Mouse (Mus musculus) lung, postnatal 4 days (tissue): ENCODE measurements at regions not wholly inside any gene's neighbourhood (a gene's known extent, or its start where the extent isn't known, plus 50 kb on each side); places are given as distances from the start of the nearest gene placed in this dataset.

ENCODE experiments used
- DNase-seq, 2 experiments: peaks; one replicate each; pipeline ENCODE4 v3.0.0; 2021

DNA sequence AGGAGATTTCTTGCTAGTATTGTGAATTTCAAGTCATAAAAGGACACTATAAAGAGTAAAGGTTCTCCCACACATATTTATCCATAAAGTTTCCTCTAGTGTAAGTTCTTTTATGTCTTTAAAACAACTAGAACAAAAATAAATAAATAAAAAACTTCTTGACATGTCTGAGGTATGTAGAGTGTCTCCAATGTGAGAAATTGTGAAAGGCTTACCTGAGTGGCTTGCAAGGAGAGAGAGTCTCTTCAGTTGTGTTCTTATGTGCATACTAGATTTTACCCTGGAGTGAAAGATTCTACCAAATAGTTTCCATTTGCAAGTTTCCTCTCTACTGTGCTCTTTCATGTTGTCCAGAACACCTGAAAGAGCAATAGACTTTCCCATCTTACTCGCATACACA, 276.8 kb downstream of the Ankrd50 start:
- no peak for DNase-seq

DNA sequence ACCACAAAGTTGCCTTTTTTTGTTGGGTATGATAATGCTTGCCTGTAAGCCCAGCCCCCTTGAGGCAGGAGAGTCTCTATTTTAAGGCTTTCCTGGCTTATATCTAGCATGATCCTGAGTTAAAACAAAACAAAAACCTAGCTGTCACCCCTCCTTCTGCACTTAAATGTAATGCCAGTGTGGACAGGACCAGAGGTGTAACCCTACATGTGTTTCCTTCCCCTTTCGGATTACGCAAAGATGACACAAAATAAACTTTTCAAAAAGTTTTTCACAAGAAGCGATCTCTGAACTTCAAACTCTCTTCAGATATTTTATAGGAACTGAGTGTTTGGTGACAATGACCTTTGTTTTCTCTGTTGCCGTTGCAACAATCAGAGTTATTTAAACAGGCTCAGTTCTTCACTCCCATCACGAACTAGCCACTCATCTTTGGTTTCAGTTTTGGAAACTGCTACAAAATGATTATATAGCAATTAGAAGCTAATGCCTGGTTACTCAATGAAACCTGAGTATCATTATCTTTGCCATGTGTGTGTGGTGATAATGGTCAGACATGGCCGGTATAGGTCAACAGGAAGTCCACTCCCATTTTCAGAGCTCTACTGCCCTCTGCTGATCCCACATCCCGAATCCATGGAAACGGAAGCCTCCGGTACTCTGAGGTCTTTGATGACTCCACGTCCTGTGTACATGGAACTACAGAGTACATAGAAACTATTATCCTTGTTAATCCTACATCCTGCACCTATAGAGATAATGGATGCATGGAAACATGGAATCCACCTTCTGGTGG, 282.6 kb downstream of the Ankrd50 start:
- peak; percentile 77 to 88 for DNase-seq

DNA sequence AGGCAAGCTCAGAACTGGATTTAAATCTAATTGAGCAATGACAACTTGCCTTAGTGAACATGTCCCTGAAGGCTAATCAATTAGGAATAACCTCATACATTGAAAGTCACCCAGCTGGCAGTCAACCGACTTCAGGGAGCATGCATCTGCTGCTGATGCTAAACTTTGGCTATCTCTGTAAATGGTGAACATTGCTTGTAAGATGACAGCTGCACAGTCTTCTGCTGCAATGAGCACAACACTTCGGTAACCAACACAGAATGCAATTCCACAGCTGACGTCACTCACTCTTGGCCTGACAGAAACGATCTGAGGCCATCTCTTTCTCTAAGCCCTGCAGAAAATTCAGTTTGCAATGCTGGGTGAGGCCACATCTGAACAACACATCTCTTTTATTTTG, 290.6 kb downstream of the Ankrd50 start:
- peak; percentile 44 to 61 for DNase-seq

DNA sequence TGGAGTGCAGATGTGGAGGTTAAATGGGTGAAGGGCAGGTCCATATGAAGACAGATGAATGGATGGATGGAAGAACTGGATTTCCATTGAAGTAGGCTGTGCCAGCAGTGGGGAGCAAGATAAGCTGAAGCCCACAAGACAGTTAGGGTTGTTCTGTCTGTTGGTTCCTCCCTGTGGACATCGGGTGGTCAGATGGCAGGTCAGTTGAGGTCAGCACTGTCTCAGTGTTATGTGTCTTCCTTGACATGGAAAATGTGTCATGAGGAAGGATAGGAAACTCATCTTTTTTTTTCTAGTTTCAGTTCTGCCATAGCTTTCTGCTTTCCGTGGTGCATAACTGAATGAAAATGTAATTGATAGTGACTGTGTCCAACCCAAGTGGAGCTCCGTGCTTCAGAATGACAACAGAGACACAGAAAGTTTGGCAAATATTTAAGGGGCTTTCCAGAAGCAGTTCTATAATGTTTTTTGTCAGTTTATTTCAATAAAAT, 297.2 kb downstream of the Ankrd50 start:
- no peak for DNase-seq

DNA sequence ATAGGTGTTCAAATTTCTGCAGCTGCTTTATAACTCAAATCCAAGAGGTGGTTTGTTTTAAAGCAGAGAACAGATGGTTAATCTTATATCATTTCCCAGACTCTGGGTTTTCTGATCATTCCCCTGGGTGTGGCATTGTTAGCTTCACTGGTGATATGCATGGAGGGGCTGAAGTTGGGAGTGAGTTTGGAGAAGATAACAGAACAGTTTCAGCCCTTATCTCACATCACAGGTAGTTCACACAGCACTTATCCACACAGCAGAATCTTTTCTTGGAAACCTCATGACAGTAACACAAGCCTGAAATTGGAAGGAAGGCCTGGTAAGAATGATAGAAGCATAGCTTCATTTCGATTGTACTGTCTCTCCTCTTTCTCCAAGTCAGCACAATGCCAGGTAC, 298.1 kb downstream of the Ankrd50 start:
- DNase-seq = no peak

DNA sequence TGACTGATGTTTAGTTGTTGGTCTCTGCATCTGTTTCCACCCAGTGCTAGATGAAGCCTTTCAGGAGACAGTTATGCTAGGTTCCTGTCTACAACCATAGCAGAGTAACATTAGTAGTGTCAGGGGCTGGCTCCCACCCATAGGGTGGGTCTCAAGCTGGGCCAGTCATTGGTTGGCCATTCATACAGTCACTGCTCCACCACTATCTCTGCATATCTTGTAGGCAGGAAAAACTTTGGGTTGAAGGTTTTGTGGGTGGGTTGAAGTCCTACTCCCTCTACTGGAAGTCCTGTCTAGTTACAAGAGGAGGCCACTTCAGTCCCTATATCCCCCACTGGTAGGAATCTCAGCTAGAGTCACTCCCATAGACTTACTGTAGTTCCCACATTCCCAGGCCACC, 306.3 kb downstream of the Ankrd50 start:
- no peak for DNase-seq

DNA sequence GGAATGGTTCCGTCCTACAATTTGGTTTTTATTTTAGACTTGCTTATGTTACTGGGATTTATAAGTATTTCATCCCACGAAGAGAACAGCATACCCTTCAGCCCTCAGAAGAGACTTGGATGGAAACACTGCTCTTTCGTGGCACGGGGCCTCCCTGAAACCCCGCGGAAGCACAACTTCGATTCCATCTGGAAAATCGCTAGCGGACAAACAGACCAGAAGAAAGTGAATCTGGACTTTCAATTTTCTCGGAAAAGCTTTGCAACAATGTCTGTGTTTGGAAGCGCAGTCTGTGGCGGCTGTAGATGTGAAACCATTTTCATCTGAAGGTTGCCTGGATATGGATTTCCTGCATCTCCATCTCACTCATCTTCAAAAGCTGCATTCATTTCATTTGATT, 308.7 kb downstream of the Ankrd50 start:
- no peak for DNase-seq

DNA sequence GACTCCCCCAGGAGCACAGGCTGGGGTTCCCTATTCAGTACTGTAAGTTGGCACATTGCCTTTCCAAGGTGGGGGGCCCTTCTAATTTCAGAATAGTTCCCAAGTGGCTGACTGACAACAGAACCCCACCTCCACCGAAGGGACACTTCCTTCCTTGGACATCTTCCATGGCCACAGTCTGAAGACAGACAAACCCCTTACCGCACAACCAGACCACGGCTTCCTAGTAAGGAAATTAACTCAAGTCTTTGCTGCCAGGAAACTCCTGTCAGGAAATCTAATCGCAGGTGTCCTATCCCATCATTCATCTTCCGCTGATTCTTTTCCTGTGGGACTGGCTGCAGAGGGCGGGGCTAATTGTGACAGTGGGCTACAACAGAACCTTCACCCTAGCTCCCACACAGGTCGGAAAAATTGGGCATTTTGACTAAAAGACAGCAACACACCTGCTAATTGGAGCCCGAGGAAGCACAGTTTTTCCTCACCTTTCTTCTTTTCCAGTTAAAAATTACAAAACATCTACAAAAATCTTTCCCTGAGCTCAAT, 309.8 kb downstream of the Ankrd50 start:
- no peak for DNase-seq

DNA sequence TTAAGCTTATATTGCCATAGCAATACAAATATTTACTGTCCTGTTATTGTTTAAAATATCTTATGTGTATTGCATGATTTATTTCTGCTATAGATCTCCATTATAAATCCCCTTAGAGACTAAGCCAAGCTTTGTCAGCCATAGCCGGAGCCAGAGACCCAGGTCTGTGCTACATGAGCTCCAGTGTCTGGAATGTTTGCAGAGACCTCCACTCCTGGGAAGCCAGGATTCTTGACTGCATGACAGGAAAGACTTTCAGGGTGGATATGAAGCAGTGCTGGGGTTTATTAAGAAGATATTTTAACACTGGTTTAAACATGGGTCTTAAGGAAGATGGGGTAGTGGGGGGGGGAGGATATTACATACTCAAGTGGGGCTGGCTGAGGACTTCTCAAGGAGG, 332.2 kb downstream of the Ankrd50 start:
- DNase-seq = no peak

DNA sequence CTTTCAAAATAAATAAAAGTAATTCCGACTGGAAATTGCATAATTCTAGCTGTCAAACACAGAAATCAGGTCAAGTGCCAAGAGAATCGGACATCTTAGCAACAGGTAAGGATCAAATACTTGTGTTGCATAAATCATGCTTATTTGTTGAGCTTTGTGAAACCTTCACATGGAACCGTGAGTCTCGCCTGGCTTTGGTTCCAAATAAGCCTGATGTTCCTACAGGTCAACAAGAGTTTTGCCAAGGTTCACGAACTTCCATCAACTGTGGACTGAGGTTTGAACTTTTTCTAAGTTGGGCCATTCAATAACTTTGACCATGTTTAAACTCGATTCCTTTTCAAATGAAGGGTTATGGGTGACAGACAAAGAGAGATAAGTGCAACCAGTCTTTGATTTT, 332.8 kb downstream of the Ankrd50 start:
- DNase-seq = no peak

DNA sequence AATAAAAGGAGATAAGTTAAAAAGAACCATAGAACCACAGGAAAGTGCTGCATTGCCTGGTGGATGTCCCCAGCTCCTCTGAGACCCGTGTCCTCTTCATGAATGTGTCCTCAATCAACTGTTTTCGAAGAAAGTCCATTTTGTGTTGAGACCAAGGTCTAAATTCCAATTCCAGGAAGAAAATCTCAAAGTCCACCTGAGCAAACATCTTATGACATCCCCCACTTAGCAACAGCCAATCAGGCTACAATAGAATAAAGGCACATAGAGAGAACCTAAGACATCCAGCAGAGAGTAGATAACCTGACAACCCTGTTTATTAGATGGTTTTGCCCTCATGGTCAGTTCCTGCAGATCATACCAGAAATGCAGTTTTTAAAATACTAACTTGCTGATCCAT, 338.0 kb downstream of the Ankrd50 start:
- DNase-seq = no peak

DNA sequence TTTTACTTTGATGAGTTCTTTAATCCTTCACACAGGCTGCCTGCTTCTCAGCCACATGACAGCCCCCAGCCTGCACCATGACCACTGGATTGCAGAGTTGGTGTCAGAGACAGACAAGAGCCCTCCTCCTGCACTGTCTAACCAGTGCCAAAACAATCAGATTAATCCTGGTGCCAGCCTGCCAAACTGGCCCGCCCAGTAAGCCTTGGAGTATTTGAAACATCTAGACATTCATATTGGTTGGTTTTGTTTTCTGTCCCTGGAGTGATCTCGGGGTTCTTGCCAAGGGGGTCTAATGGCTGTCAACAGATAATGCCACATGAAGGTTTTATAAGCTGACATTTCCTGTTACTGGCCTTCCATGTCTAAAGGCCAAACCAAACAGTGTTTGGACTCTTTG, 339.2 kb downstream of the Ankrd50 start:
- peak; percentile 49 to 81 for DNase-seq

DNA sequence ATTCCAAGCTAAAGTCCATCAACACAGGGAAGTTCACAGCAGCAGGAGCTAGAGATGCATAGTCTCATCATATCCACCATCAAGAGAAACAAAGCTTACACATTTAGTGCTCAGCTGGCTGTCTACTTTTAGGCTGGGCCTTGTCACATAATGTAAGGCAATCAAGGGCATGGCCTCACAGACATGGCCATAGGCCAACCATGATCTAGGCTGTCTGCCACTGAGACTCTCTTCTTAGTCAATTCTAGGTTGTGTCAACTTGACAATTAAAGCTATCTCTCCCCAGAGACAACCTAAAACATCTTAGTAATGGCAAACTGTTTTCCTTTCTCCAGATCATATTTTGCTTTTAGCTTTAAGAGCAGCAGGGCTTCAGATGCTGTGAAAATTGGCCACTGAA, 340.0 kb downstream of the Ankrd50 start:
- DNase-seq = peak in 1 of 2 experiments; percentile 42

DNA sequence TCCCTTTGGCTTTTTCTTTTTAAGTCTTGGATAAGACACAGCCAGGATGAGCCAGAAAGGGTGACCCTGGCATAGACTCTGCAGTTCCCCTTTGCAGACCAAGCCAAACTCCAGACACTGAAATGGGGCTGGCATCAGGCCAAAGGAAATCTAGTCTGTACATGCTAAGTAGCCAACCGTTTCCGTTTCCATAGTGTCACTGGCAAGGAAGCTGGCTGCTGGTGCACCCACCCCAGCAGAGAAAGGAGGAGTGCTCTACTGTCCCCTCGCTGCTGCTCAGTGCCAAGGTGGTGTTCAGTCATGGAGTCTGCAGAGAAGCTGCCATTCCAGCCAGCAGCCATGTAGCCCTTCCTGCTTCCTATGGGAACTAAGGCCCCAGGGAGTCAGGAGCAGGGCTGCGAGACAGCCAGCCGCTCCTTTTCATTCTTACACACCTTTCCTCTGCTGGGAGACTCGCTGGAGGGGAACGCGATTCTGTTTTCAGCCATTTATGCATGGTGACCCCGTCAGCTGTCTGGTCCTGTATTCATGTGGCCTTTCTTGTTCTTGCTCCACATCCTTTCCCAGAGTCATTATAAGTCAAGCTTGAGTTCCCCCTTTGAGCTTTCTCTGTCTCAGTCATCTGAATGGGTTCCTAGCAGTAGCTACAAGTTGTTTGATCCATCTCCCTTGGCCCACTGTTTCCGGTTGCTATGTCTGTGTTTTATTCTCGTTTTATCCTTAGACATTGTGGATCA, 341.3 kb downstream of the Ankrd50 start:
- DNase-seq = peak; percentile 84 to 86

DNA sequence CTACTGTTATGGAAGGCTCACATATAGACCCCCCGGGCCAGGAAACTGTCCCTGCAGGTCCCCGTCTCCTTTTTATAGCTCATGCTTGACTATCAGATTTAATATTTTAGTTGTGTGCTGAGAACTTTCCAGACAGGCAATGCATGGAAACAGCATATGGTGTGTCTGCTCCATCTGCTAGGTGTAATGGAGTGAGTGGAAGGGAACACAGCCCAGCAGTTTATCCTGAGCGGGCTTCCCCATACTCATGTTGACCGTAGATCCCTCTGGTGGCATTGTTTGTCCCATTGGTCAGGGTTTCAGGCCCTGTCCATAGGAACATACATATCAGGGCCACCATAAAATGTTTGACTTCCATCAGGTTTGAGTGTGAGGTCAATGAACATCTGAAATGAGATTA, 345.3 kb downstream of the Ankrd50 start:
- DNase-seq = no peak

DNA sequence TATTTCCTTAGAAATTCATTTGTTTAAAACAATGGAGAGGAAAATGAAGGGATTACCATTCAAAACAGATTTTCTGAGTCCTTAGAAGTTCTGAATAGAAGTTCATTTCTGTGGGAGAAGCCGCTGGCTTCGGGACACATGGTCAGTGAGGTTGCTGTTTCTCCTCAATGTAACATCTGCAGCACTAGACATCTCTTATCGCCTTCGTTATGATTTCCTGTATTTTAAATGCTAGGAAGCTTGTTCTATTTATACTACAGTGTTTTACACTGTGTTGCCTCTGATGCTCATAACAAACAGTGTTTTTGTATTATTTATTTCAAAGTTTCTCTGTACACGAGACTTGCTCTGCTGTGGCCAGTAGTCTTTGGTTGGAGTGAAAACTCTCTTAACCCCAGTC, 346.6 kb downstream of the Ankrd50 start:
- DNase-seq = no peak

DNA sequence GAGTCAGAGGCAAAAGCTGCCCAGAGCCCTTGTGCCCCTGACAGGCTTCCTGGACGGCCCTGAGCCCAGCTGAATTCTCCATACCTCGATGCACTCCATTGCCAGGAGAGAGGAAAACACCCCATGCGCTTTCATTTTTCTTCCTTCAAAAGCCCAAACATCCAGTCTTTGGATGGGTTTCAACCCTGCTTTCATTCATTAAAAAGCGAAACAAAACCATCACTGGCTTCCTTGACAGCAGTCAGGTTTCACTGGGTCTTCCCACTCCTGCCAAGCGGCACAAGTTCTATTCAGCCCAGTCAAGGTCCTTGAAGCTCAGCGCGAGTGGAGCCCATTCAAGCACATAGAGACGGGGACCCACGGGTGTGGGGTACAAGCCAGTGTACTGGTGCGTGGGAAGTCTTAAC, 348.8 kb downstream of the Ankrd50 start:
- DNase-seq = no peak

DNA sequence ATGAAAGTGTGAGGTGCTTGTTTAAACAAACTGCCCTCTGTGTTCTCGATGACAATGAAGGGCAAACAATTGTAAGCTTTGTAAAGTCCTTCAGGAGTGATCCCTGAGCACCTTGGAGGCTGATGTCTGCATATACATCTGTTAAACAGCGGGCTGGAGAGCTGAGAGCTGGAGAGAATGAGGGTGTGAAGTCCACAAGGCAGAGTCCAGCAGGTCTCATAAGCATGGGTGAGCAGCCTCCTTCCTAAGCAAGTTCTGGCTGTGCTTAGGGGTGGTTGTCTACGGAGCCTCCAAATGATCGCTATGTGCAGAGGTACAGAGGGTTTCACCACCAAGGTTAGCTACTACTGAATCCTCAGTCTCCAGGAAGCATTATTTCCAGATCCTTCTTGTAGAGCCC, 350.2 kb downstream of the Ankrd50 start:
- DNase-seq = no peak

DNA sequence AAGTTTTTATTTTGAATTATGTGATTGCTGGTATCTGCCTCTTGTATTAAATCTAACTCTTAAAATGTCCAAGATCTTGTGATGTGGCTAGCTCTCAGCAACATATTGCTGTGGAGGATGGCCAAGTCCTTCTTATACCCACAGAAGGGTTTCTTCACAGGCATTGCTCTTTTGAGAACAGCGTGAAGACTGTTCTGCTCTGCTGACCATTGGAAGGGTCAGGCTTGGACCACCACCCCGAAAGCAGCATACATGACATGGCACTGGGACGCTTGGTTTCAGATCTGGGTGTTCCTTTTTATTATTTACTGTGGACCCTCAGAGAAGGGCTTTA, 352.8 kb downstream of the Ankrd50 start:
- no peak for DNase-seq

DNA sequence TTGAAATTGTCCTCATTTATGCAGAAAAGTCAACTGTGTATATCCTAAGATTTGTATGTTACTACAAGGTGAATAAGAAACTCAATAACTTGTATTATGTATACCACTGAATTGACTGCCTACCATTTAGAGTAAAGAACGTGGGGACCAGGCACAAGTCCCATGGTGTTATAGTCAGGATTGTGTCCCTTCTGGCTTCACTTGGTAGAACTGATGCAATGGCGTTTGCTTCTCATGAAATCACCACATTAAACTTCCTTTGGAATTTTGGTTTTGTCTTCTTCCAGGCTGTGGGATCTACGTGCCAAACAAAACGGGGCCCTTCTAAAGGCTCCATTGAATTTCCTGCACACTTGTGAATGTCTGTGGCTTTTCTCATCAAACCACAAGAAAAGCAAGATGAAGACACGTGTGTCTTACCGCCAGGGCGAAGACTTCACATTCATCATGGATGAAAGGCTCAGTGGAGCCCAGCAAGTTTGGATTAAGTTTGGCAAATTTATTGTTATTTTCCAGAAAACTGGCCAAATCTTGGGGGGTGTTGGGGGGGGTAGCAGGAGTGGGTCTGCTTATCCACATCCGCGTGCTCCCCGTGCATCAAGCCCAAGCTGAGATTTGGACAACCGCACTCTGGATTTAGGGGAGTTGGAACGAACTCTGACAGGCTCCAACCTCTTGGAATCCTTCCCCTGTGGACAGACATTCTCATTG, 353.3 kb downstream of the Ankrd50 start:
- peak in 1 of 2 experiments; percentile 45 for DNase-seq

DNA sequence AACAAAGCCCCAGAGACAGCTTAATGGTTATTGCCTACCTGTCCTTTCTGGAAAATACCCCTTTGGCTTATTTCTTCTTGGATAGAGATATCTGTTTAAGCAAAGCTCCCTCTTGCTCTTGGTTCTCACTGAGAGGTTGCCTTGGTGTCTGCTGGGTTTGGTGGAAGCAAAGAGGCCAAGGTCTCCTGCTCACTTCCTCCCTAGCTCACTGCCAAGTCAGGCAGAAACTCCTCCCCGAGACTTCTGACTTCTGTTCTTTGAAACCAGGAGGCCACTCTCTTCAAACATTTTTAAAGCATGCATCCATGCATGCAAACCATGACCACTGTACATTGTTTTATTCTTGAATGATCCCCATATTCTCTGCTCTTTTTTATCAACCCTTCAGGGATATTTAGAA, 354.6 kb downstream of the Ankrd50 start:
- no peak for DNase-seq

DNA sequence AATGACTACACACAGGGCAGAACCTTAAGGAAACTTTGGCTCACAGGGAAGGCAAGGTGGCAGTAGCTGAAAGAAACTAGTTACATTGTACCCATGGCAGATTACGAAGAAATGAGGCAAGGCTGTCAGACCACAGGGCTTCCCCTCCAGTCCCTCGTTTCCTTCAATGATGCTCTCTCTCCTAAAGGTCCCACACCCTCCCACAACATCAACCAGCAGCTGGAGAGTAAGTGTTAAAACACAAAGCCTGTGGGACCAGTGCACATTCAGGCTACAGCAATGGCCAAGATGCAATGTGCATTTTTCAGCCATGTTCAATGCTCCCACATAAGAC, 355.5 kb downstream of the Ankrd50 start:
- DNase-seq = no peak

DNA sequence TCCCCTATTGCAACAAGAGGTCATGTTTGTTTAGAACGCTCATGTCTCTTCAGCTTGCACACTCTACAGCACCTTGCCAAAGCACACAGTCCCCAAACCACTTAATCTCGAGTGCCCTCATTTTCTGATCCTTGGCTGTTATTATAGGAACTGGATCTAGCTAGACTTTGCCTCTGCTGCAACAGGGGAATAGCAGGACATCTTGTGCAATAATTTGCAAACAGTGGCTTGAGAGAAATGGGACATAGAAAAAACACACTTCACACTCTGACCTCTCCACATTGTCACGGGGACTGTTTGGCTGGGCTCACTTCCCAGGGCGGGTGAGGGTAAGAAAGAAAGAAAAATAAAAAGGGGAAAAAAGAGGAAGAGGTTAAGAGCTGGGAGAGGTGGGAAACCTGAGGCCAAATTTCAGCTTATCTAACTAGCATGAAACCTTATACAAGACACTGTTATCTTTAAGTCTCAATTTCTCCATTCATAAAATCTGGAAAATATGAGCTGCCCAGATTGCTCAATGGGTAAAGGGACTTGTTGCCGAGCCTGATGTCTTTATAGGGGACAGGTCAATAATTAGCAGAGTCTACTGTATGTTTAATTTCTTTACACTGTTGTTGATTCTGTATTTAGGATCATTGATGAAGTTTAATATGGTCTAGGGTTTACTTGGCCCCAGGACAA, 356.0 kb downstream of the Ankrd50 start:
- peak; percentile 68 to 74 for DNase-seq
